Mouse (Mus musculus) Muller cell, postnatal 12 days (primary cell): ENCODE data around the gene Lpar1.

Experiments
- DNase-seq: peaks from one replicate; pipeline ENCODE4 v3.0.0-alpha.2; 2015; ENCODE audit errors: inconsistent ontology term

Lpar1 gene

GRCm38 (mm10) chr4:58506539-58507527 is 46.9 kb downstream of the Lpar1 start:
- DNase-seq: no peak

- DNase-seq: no peak
Observed at GRCm38 (mm10) chr4:58504250-58504649, 49.4 kb downstream of the Lpar1 start.

DNA sequence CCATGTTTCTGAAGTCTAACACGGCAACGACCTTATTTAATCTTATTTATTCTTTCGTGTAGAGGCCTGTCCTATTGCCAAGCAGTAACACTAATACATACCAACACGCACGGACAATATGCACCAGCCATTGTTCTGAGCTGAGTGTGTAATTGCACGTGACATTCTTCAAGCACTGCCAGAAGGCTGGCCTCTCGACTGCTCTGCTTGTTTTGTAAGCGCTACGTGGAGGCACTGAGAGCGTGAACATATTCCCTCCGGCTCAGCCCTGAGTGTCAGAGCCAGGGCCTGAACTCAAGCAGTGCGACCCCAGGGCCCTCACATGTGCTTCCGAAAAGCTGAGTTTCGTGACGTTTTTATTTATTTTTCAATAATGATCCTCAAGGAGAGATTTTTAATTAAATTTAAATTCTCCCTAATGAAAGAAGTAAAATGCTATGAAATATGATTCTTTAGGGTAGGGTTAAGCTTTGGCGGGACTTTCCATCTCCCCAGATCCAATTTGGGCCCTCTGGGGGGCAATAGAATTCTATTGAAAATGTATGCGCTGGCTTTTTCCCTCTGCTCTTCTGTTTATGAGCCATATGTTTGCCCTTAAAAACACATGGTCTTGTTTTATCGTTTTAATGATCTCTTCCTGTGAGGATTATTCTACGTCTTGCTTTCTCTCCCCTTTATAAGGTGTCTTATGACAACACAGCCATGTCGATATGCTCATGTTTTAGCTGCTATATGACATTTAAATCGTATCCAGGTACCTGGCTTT is 52.5 kb downstream of the Lpar1 start:
- peak; percentile 10 for DNase-seq

- DNase-seq: peak; percentile 85
Observed at GRCm38 (mm10) chr4:58499831-58500230, 53.9 kb downstream of the Lpar1 start.

DNA sequence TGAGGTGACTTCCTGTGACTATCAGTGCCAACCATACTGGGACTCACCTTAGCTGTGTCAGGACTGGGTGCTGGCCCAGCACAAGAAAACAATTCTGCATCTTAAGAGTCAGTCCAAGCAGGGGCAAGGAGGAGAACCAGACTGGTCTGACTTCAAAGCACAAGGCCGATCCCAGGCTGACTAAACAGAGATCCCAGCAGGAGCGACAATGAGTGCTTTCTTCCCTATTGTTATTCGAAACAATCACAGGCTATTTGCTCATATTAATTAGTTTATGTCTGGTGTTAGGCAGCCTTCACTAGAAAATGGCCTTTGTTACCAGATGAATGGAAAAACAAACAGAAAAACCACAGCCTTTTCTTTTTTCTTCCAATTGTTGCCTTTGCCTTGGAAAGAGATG is 54.5 kb downstream of the Lpar1 start:
- peak; percentile 78 for DNase-seq

GRCm38 (mm10) chr4:58498734-58499133 is 55.0 kb downstream of the Lpar1 start:
- DNase-seq: no peak

DNA sequence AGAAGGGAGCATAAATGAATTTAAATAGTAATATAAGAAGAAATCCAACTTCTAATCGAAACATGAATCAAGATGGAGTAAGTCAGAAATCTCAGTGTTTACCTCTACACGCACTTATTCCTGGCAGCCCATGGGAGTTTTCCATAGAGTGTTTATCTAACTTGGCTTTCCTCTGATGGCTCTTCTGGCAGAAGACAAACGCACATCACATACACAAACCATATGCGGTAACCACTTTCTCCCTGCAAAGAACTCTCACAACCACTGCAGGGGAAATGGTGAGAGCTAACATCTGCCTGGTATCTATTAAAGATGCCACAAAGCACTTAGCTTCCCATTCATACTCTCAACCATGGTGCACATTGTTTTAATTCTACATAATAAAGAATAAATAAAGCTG is 56.4 kb downstream of the Lpar1 start:
- DNase-seq: no peak

DNA sequence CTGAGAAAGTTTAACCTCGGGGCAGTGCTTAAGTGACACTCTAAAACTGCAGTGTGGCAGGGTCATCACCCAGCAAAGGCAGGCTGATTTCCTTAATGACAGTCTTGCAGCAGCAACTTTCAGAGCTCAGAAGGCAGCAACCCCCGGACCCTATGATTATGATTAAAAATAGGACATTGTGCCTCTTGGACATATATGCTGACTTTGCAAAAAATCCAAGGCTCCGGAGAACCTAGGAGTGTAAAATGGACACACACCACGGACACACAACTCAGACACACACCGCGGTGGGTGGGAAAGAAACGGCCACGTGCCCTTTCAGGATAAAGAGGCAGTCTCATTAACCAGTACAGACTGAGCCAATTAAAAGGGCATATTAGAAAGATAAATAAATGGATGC is 57.0 kb downstream of the Lpar1 start:
- no peak for DNase-seq

DNA sequence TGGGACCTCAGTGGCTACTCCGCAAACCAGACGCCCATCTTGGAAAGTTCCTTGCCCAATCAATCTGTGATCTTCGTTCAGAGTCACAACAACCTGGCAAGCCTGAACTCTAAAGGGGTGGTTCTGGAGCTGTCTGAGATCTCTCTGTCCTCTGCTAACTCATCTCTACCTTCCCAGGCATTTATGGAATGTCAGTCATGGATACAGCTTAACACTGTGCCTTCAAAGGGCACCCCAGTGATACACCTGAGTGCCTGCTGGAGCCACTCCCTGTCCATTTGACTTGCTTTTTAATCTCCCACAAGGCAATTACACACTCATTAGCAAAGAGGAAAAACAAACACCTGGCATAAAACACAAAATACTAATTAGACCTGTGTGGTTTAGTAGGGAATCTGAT is 62.0 kb downstream of the Lpar1 start:
- DNase-seq: no peak

- DNase-seq: no peak
Observed at GRCm38 (mm10) chr4:58490374-58490773, 63.3 kb downstream of the Lpar1 start.

DNA sequence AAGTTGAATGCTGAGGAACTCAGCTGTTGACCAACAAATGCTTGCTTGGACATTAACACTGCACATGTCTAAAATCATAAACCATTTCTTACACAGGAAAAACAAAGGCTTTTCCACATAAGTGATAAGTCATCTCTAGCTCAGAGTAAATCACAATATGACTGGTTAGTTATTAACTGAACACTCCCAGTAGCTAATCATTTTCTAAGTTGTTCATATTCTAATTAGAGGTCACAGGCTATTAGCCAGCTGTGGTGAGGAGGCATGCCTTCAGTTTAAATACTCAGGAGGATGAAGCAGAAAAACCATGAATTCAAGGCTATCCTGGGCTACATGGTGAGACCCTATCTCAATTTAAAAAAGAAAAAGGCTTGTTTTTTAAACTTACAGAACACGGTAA is 75.1 kb downstream of the Lpar1 start:
- no peak for DNase-seq

DNA sequence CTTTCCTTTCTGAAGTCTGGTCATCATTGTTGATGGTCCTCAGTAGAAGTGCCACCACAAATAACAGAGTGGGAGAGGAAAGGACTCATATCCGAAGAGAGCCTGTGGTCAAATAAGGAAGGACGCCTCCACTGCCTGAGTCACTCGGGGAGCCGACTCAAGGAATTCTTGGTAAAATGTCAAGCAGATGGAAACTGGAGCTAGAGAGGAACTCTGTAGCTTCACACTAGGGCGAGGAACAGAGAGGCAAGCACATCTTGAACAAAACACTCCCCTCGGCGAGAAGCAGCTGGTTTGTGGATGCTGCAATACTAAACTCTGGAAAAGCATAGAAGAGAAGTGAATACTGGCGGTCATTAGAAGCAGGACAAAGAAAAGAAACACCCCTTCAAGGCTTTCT is 76.0 kb downstream of the Lpar1 start:
- no peak for DNase-seq

- DNase-seq: no peak
Observed at GRCm38 (mm10) chr4:58471203-58471910, 82.3 kb downstream of the Lpar1 start.

DNA sequence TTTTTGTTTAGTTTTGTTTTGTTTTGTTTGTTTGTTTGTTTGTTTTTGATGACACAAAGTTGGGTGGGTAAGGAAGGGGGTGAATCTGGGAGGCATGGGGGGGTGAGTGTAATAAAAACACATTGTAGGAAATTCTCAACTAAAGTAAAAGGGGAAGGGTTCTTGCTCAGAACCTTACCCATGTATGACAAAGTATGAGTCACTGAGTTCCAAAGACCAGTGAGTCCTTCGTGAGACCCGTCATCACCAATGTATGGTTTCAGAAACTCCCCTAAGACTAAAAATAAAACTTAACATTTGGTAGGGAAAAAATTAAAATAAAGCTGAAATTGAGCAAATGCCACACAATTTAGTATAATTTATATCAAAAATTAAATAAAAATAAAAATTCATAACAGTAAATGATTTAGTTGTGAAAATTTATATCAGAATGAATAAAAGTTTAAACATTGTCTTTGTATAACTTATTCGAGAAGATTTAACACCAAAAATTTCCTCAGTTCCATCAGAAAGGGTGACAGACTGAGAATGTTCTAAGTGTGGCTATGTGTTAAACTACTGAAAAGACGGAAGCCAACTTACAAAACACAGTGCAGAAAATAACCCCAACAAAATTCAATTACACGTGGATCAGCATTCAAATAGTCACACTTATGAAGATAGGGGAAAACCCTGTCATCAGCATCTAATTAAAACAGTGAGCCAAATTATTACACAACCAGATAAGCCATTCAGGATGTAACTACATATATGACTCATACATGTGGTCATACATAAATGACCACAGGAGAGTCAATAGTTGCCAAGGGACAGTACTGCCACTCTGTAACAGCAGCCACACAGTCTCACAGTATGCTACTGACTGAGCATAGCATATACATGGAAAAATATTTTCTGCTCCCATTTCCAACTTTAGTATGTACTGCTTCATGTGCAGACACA is 83.8 kb downstream of the Lpar1 start:
- no peak for DNase-seq

DNA sequence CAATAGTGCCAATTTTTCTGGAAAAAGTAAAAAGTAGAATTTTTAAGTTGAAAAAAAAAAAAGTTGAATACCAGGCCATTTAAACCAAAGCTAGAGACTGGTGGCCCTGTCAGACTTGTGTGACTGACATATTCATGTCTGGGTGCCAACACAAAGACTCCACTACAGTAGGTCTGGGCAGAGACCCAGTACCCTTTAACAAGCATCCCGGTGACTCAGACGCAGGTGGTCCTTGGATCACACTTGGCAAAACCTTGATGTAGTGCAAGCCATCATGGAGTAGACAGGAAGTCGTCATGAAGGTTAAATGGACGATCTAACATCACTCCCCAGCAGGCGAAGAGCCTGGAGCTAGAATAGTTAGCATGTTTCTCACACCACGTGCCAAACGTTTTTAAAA is 84.7 kb downstream of the Lpar1 start:
- DNase-seq: peak; percentile 53

DNA sequence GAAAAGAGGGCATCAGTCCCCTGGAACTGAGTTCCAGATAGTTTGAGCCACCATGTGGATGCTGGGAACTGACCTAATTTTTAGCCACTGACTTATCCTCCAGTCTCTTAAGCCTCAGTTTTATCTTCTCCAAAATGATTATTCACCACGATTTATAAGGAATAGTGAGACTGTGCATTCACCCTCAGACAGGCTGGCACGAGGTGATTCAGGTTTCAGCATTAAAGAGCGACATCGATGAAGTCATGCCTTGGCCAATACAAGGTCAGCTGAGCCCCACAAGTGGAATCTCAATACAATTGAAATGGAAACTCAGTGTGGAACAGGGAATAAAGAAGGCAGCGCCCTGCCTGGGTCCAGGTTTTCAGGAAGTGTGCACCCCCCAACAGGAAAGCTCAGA is 88.1 kb downstream of the Lpar1 start:
- no peak for DNase-seq

GRCm38 (mm10) chr4:58464390-58465164 is 89.1 kb downstream of the Lpar1 start:
- no peak for DNase-seq

GRCm38 (mm10) chr4:58462990-58463389 is 90.7 kb downstream of the Lpar1 start:
- DNase-seq: no peak

DNA sequence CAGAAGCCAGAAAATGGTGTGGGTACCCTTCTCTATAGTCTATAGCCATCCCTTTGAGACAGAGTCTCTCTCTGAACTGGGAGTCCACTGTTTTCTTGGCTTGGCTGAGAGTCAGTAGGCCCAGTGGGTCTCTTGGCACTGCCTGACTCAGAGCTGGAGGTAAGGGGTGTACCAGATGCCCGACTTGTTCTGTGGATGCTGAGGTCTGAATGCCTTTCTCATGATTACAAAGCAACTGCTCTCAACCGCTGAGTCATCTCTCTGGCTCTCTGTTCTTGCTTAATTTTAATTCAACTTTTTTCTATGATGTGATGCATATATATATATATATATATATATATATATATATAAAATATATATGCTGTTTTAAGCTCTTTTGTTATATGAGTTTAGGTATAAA is 91.1 kb downstream of the Lpar1 start:
- DNase-seq: peak; percentile 63

- DNase-seq: peak; percentile 24
Observed at GRCm38 (mm10) chr4:58453334-58453733, 100.4 kb downstream of the Lpar1 start.
